Mouse (Mus musculus) kidney, adult 2 months (tissue): Measurements from ENCODE around the gene Sgsh.

Source experiments
- CTCF ChIP-seq: fragments of 200-500 bp; conservative IDR thresholded peaks from 2 replicates; pipeline ENCODE4 v1.5.1; 2011; ENCODE audit warnings: low read depth, mild to moderate bottlenecking, control low read depth, low read length, moderate library complexity, mixed read lengths; ENCODE audit not compliant: insufficient read depth, insufficient read length
- POLR2A ChIP-seq: fragments of 200-500 bp; IDR thresholded peaks from one replicate; pipeline ENCODE4 v1.6.1; 2011; ENCODE audit warnings: low read depth, low read length, control low read depth

GRCm38 (mm10) chr11:119390271-119391231 lies 35.2 kb upstream of the Sgsh start:
- TF ChIP-seq CTCF = no peak
- TF ChIP-seq POLR2A = no peak
